Mouse (Mus musculus) leukemia stem cell, adult 10-12 weeks (primary cell): ENCODE results near the gene Gm10772. TPM values are rescaled to one million over a fixed set of nuclear protein-coding genes. Genes with fewer than 3 reads are reported as not detected.

Experiments used
- polyA plus RNA-seq: library from polyadenylated mRNA; stranded (reverse); fragments of >175 nt; gene quantifications from 2 replicates; pipeline ENCODE4 v1.2.3, GENCODE M21; 2012; ENCODE audit warnings: low replicate concordance

Gm10772 gene
- polyA plus RNA-seq: not detected in 2 replicates

DNA sequence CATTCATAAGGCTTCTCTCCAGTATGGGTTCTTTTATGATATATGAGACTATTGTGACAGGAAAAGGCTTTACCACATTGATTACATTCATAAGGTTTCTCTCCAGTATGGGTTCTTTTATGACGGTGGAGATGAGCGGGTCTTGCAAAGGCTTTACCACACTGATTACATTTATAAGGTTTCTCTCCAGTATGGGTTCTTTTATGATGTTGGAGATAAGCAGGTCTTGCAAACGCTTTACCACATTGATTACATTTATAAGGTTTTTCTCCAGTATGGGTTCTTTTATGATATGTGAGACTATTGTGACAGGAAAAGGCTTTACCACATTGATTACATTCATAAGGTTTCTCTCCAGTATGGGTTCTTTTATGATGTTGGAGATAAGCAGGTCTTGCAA lies at the start of gene Gm10772:
TSS of gene Gm10772 (minus strand) at position 101 of the 400 bp plus-strand sequence.

Other genes with a start within 250 kb of the Gm10772 start
- gene Gm10324, start 108.0 kb downstream of the Gm10772 start, polyA plus RNA-seq: 0.18 TPM in 1 of 2 replicates, not detected in the other
- 0.10 TPM in 1 of 2 replicates, not detected in the other for gene 2410141K09Rik, start 213.5 kb upstream of the Gm10772 start, polyA plus RNA-seq